Mouse (Mus musculus) ES-Bruce4 (cell line): ENCODE measurements around the gene Atoh8. TPM values are rescaled to one million over a fixed set of nuclear protein-coding genes. Genes with fewer than 3 reads are reported as not detected.

Experiments
- H3K27ac ChIP-seq: 2 replicates; pipeline ENCODE4 v1.5.1; 2012; ENCODE audit warnings: low read length, inconsistent platforms; ENCODE audit not compliant: insufficient read depth
- H3K27me3 ChIP-seq: 2 replicates; pipeline ENCODE4 v1.6.1; 2012; ENCODE audit warnings: mild to moderate bottlenecking, low read length, inconsistent platforms; ENCODE audit not compliant: control insufficient read depth, poor library complexity, insufficient read depth, severe bottlenecking
- H3K36me3 ChIP-seq: 2 replicates; pipeline ENCODE4 v1.6.1; 2012; ENCODE audit warnings: inconsistent platforms, mild to moderate bottlenecking, low read length, moderate library complexity; ENCODE audit not compliant: control insufficient read depth, poor library complexity, insufficient read depth, severe bottlenecking
- H3K4me1 ChIP-seq: one replicate; pipeline ENCODE4 v1.8.1; 2011; ENCODE audit warnings: low read length; ENCODE audit not compliant: control insufficient read depth, insufficient read depth
- H3K4me3 ChIP-seq: 2 replicates; pipeline ENCODE4 v1.5.1; 2011; ENCODE audit warnings: low read depth, mild to moderate bottlenecking, low read length
- H3K9ac ChIP-seq: 2 replicates; pipeline ENCODE4 v1.6.1; 2012; ENCODE audit warnings: low read depth, mild to moderate bottlenecking, inconsistent platforms; ENCODE audit not compliant: poor library complexity, severe bottlenecking
- H3K9me3 ChIP-seq: replicated peaks from 2 replicates; pipeline ENCODE4 v1.6.1; 2012; ENCODE audit warnings: mild to moderate bottlenecking, low read length, inconsistent platforms; ENCODE audit not compliant: control insufficient read depth, poor library complexity, insufficient read depth, severe bottlenecking
- CTCF ChIP-seq: IDR thresholded peaks from one replicate; pipeline ENCODE4 v1.8.1; 2011; ENCODE audit warnings: low read depth, low read length
- EP300 ChIP-seq: IDR thresholded peaks from 2 replicates; pipeline ENCODE4 v1.6.1; 2011; ENCODE audit warnings: low read depth, low read length; ENCODE audit not compliant: insufficient read depth
- POLR2A ChIP-seq: IDR thresholded peaks from one replicate; pipeline ENCODE4 v1.8.1; 2011; ENCODE audit warnings: low read length; ENCODE audit not compliant: insufficient read depth
- polyA plus RNA-seq: library from polyadenylated mRNA; stranded (reverse); fragments of >200 nt; gene quantifications from 2 replicates; pipeline ENCODE4 v1.2.4, GENCODE M21; 2011; ENCODE audit warnings: low read depth; ENCODE audit not compliant: missing spikeins, insufficient read depth, insufficient read length

Atoh8 gene
- polyA plus RNA-seq, 1 experiment = not detected

DNA sequence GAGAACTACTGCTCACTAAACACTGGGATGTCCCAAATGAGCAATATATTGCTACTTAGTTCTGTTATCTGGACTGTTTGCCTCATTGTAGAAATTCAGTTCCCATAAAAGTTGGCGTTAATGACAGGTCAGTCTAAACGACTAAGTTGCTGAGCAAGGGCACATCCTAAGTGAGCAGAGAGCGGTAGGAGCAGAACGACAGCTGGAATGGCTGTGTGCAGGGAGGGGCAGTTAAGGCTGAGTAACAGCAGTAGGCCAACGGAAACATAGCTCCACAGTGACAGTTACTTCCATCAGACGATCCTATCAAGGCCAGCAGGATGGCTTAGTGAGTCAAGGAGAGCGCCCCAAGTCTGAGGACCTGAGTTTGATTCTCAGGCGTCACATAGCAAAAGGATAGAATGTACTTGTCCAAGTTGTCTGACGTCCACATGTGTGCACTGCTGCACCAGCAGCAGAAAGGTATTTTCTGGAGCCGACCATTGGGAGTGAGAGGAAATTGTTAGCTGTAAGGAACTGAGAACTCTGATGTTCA lies 75.4 kb downstream of the Atoh8 start:
- Histone ChIP-seq H3K27ac (no peak overlapping the region), H3K4me3 (no peak overlapping the region), H3K36me3 (no peaks in the 10 kb centered on the region), H3K9ac (no peak overlapping the region), H3K9me3 (no peaks in the 10 kb centered on the region), H3K27me3 (no peaks in the 10 kb centered on the region), H3K4me1 (no peaks in the 10 kb centered on the region)
- TF ChIP-seq EP300 (no peak), CTCF (no peak), POLR2A (no peak)

GRCm38 (mm10) chr6:72158966-72159764 lies 76.2 kb downstream of the Atoh8 start:
- H3K36me3 ChIP-seq = no peaks in the 10 kb centered on the region
- TF ChIP-seq CTCF (no peak), EP300 (no peak), POLR2A (no peak)
- no peak overlapping the region for H3K27ac ChIP-seq
- no peak overlapping the region for H3K9ac ChIP-seq
- H3K4me1 ChIP-seq = no peaks in the 10 kb centered on the region
- no peak overlapping the region for H3K4me3 ChIP-seq
- H3K9me3 ChIP-seq = no peaks in the 10 kb centered on the region
- no peaks in the 10 kb centered on the region for H3K27me3 ChIP-seq

Other genes starting within 250 kb of the Atoh8 start
- 25.9 and 28.1 TPM in 2 replicates for gene St3gal5, start 138.0 kb downstream of the Atoh8 start, polyA plus RNA-seq
- not detected in 2 replicates for gene Sftpb, start 69.0 kb upstream of the Atoh8 start, polyA plus RNA-seq
- gene Usp39, start 109.6 kb upstream of the Atoh8 start, polyA plus RNA-seq = 72.5 and 76.5 TPM in 2 replicates
- gene 0610030E20Rik, start 111.7 kb upstream of the Atoh8 start, polyA plus RNA-seq = 18.1 and 18.4 TPM in 2 replicates
- gene Tmem150a, start 119.9 kb upstream of the Atoh8 start, polyA plus RNA-seq = 11.0 and 13.0 TPM in 2 replicates
- gene Rnf181, start 131.4 kb upstream of the Atoh8 start, polyA plus RNA-seq = 79.6 and 84.0 TPM in 2 replicates
- gene Vamp5, start 144.9 kb upstream of the Atoh8 start, polyA plus RNA-seq = 1.9 and 2.2 TPM in 2 replicates
- 25.6 and 28.4 TPM in 2 replicates for gene Vamp8, start 155.1 kb upstream of the Atoh8 start, polyA plus RNA-seq
- 16.6 and 18.8 TPM in 2 replicates for gene Ggcx, start 178.7 kb upstream of the Atoh8 start, polyA plus RNA-seq
- 200 and 211 TPM in 2 replicates for gene Mat2a, start 204.0 kb upstream of the Atoh8 start, polyA plus RNA-seq